Mouse (Mus musculus): ENCODE measurements around the gene H2-Oa.
A peak's percentile ranks its signal among the peaks of the same experiment; 100 is the strongest.

Gene H2-Oa

GRCm38 (mm10) chr17:34092197-34092875 is at the start of gene H2-Oa:
Gene H2-Oa (plus strand): TSS chr17:34092340.
- no peak for DNase-seq (ENCODE audit: low spot score in 2 of 2)

DNA sequence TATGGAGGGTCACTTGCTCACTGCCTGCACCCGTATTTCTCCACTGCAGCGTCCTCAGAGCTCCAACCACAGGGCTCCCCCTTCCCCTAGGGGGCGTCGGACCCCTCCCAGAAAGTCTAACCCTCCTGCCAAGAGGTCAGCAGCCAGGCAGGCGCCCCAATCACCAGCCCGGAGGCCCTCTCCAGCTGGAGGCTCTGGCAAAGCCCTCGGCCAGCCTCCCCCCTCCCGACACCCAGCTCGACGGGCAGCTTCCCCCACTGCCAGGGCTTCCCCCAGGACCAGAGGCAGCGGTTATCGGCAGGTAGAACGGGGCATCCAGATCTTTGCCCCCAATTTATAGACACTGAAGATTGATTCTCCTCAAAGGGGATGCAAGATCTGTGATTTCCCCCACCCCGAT is 46.2 kb upstream of the H2-Oa start:
- no peak for DNase-seq (ENCODE audit: low spot score in 2 of 2)

- no peak for DNase-seq (ENCODE audit: low spot score in 2 of 2)
Observed at GRCm38 (mm10) chr17:34047404-34048050, 44.6 kb upstream of the H2-Oa start.

- DNase-seq (ENCODE audit: low spot score in 2 of 2), result no peak
Observed at GRCm38 (mm10) chr17:34057224-34057623, 34.9 kb upstream of the H2-Oa start.

DNA sequence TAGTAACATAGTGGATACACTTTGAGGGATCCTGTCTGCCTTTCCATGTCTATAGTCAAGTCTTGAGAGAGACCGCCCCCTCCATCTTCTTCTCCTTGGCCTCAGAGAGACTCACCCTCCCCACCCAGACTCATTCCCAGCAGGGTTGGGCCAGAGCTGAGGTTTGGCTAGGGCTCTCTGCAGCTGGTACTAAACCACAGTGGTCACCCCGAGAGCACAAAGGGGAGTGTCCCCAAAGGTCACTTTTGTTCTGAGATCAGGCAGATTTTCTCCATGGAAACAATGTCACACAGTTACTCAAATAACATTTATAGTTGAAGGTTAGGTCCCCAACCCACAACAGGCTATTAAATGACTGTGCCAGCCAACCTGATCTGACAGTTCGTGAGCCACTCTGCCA is 23.3 kb upstream of the H2-Oa start:
- no peak for DNase-seq (ENCODE audit: low spot score in 2 of 2)

GRCm38 (mm10) chr17:34072091-34072490 is 20.0 kb upstream of the H2-Oa start:
- no peak for DNase-seq (ENCODE audit: low spot score in 2 of 2)

GRCm38 (mm10) chr17:34075271-34075670 is 16.9 kb upstream of the H2-Oa start:
- DNase-seq (ENCODE audit: low spot score in 2 of 2), result peak in 1 of 2 experiments; percentile 70

DNA sequence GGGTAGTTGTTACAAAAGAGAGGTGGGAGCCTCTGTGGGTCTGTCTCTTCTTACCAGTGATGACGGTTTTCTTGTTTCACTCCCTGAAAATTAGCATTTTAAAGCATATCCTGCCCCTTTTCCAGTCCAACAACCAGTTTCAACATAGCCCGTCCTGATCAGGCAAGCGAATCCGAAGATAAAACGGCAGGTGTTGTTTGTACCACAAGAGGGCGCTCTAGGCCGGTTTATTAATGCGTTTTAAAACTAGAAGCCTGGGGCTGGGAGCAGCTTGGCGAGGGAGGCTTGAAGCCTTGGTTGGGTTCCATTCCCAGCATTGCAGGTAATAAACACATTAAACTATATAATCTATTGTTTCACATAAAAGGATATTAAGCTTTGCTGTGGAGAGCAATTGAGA is 14.6 kb upstream of the H2-Oa start:
- DNase-seq (ENCODE audit: low spot score in 2 of 2), result peak in 1 of 2 experiments; percentile 72

GRCm38 (mm10) chr17:34078148-34078547 is 14.0 kb upstream of the H2-Oa start:
- DNase-seq (ENCODE audit: low spot score in 2 of 2), result no peak

DNA sequence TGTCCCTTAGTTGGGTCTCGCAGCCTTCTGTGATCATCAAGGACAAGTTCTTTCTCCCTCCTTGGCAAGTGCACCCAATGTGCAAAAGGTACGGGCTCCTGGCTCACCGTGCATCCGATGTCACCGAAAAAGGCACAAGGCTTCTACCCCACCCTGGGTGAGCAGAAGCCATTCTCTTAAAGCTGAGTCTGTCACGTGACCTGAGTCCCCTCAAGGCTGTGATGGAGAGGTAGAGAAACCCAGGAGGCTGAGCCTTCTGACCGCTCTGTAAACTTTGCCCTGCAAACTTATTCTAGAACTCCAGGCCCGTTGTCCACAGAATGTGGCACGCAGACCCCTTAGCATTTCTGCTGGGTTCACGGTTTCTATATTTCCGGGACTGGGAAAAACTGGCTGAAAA is 13.1 kb upstream of the H2-Oa start:
- DNase-seq (ENCODE audit: low spot score in 2 of 2), result no peak

GRCm38 (mm10) chr17:34079621-34080020 is 12.5 kb upstream of the H2-Oa start:
- peak; percentile 37 to 48 for DNase-seq (ENCODE audit: low spot score in 2 of 2)

DNA sequence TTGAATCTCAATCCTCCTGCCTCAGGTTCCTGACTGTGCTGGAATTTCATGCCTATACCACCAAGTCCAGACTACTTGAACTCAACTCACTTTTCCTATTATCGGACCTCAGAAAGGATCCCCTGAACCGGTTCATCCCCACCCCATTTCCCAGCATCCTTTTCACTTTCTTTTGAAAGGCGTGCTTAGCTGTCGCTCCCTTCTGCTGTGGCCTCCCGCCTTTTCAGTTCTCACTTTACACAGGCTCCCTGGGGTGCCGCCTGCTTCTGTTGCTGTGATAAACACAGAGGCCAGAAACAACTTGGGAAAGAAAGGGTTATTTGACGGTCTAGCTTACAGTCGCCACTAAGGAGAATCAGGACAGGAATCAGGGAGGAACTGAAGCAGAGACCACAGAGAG is 9.0 kb upstream of the H2-Oa start:
- DNase-seq (ENCODE audit: low spot score in 2 of 2), result no peak

- DNase-seq (ENCODE audit: low spot score in 2 of 2), result no peak
Observed at GRCm38 (mm10) chr17:34087386-34087785, 4.8 kb upstream of the H2-Oa start.

- no peak for DNase-seq (ENCODE audit: low spot score in 2 of 2)
Observed at GRCm38 (mm10) chr17:34088124-34088523, 4.0 kb upstream of the H2-Oa start.

- no peak for DNase-seq (ENCODE audit: low spot score in 2 of 2)
Observed at GRCm38 (mm10) chr17:34090923-34091322, 1.2 kb upstream of the H2-Oa start.

DNA sequence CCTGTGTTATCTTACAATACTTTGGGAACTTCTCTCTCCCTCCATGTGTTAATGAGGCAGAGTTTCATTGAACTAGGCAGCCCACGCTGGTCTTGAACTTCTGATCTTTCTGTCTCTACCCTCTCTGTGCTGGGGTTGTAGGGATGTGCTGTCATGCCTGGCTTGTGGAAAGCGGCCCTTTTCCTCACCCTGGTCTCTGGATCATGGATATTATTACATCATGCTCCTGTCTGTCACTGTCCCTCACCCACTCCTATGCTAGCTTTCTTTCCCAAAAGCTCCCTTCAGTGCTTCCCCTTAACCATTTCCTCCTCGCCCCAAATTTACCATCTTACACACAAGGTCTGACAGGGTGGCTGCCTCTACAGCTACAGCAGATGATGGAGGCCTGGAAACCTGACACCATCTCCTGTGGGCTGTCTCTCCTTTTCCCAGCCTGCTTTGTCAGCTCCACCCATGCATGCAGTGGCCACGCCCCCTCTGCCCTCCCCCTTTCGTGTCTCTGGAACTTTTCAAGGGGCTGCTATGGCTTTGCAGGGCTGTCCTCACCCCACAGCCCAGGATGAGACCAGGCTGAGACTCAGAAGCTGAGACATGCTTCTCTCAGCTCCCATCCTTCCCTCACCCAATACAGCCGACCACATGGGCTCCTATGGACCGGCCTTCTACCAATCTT is 1.2 kb downstream of the H2-Oa start:
- DNase-seq (ENCODE audit: low spot score in 2 of 2), result no peak

DNA sequence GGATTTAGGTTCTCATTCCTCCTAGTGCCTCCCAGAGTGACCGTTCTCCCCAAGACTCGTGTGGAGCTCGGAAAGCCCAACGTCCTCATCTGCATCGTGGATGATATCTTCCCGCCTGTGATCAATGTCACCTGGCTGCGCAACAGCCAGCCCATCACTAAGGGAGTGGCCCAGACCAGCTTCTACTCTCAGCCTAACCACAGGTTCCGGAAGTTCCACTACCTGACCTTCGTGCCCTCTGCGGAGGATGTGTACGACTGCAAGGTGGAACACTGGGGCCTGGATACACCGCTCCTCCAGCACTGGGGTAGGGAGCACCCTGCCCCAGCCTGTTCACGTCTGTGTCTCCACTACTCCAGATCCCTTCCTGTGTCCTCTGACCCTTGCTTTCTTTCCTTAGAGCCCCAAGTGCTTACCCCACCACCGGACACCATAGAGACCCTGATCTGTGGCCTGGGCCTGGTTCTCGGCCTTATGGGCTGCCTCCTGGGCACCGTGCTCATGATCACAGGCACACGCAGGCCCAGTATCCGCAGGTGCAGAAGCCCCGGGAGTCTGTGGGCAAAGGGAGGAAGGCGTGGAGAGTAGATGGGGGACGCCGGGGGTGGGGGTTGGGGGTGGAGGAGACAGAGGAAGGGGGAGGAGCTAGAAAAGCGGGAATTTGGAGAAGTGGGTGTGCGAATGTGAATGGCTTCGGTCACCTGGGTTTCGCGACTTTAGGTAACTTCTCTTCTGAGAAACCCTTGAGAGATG is 2.3 kb downstream of the H2-Oa start:
- no peak for DNase-seq (ENCODE audit: low spot score in 2 of 2)

DNA sequence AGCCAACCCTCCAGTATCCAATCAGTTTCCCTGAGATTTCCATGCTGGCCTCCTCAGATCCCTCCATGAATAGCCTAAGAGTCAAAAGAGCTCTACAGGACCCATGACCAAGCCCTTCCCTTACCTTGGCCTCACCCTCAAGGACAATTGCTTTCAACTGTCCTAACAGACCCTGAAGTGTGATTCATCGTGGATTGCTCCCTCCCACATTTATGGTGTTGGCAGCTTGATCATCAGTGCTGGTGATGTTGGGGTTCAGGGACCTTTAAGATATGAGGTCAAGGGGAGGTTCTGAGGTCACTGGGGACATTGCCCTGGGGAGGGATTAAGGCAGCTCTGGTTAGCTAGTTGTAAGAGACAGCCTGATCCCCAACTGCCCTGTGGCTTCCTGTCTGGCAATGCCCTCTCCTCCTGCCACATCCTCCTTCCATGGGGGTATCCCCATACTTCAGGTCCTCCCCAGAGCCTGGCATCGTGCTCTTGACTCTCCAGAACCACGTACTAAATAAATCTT is 4.4 kb downstream of the H2-Oa start:
- DNase-seq (ENCODE audit: low spot score in 2 of 2), result no peak

GRCm38 (mm10) chr17:34097272-34097671 is 5.1 kb downstream of the H2-Oa start:
- no peak for DNase-seq (ENCODE audit: low spot score in 2 of 2)

GRCm38 (mm10) chr17:34098709-34099479 is 6.8 kb downstream of the H2-Oa start:
- no peak for DNase-seq (ENCODE audit: low spot score in 2 of 2)

GRCm38 (mm10) chr17:34099531-34099930 is 7.4 kb downstream of the H2-Oa start:
- DNase-seq (ENCODE audit: low spot score in 2 of 2), result no peak

Data from left cerebral cortex, adult 9 months (tissue).